Comparison of ENCODE assay signal across 8 mouse cellular contexts in genomic region chr8:71511644-71512043, GRCm38 (mm10). TPM values are rescaled to one million over a fixed set of nuclear protein-coding genes. Genes with fewer than 3 reads are reported as not detected.
DNase-seq lines count a peak whose midpoint lies in the region; ATAC-seq lines count a peak whose summit lies in the region.

TSS of gene Plvap (minus strand) at chr8:71511752.

- H3K9me3 ChIP-seq in heart, embryonic 16.5 days (replicated peaks; ENCODE audit: control insufficient read depth, low read length), result no peaks in the 10 kb centered on the region
- H3K9me3 ChIP-seq in megakaryocyte, embryonic 14.5 days, result no peaks in the 10 kb centered on the region

- H3K36me3 ChIP-seq in heart, embryonic 16.5 days (ENCODE audit: control insufficient read depth, insufficient read depth), result no peaks in the 10 kb centered on the region
- H3K36me3 ChIP-seq in megakaryocyte, embryonic 14.5 days (replicated peaks; ENCODE audit: low read length), result no peaks in the 10 kb centered on the region

- 25% methylated on average over 14 of the region's 14 CpGs for WGBS in heart, embryonic 16.5 days

- peak within 1 kb of the TSS; percentile 35 for H3K4me3 ChIP-seq in heart, embryonic 16.5 days (ENCODE audit: low read length)
- peak within 1 kb of the TSS; percentile 84 for H3K4me3 ChIP-seq in megakaryocyte, embryonic 14.5 days (replicated peaks)

- H3K27me3 ChIP-seq in heart, embryonic 16.5 days (ENCODE audit: control insufficient read depth, insufficient read depth, low read length), result peaks cover 46% of the 10 kb centered on the region
- peaks cover 49% of the 10 kb centered on the region for H3K27me3 ChIP-seq in megakaryocyte, embryonic 14.5 days (replicated peaks)

- H3K4me1 ChIP-seq in heart, embryonic 16.5 days (ENCODE audit: control insufficient read depth, insufficient read depth, low read length), result peaks cover 3% of the 10 kb centered on the region; the same call in 1 of the 2 replicates
- H3K4me1 ChIP-seq in megakaryocyte, embryonic 14.5 days, result peaks cover 57% of the 10 kb centered on the region

- peak; percentile 47; the same call in 1 of the 2 replicates for ATAC-seq in heart, embryonic 16.5 days (replicated peaks; ENCODE audit: extremely low read depth, insufficient read depth, low FRiP score)

- 0 out of 2 replicates have a peak within 1 kb of the TSS, but pooled peaks have one; percentile 7 for H3K27ac ChIP-seq in heart, embryonic 16.5 days (ENCODE audit: low read length)

- intact Hi-C loops in left cerebral cortex, postnatal 10 days (cut with DNase I), result no loop called here

- peak within 1 kb of the TSS; percentile 13 for H3K4me2 ChIP-seq in heart, embryonic 16.5 days (ENCODE audit: low read depth, low read length)

- DNase-seq in embryo, embryonic 10 days (ENCODE audit: low spot score), result peak; percentile 43
- DNase-seq in embryo, embryonic 9.5 days (ENCODE audit: extremely low spot score), result no peak
- DNase-seq in adrenal gland, postnatal 4 days (ENCODE audit: low spot score in 2 of 2), result no peak
- peak; percentile 75 to 79 for DNase-seq in kidney, postnatal 36 days
- DNase-seq in thymus, postnatal 25 days, result no peak
- DNase-seq in left cerebral cortex, postnatal 10 days (ENCODE audit: extremely low spot score in 1 of 2, low spot score in 2 of 2), result no peak

- H3K9ac ChIP-seq in heart, embryonic 16.5 days (ENCODE audit: low read length), result no peak within 1 kb of the TSS

RNA-seq across cellular contexts. Expression of gene Plvap, which starts in this region (rescaled TPM):
- 100 to 1,000 TPM; 179 to 185 TPM for total RNA-seq in adrenal gland, postnatal 4 days (2021)
- 86.4 and 106 TPM in 2 replicates for polyA plus RNA-seq in heart, embryonic 16.5 days (2015; fragmentation: Nextera tagmentation; extraction: Ambion mirVana)
- 4.0 and 6.0 TPM in 2 replicates for polyA plus RNA-seq in megakaryocyte, embryonic 14.5 days (2012; ENCODE audit: insufficient read depth, low replicate concordance)
- total RNA-seq in left cerebral cortex, postnatal 10 days (2021), result 1 to 10 TPM; 5.6 to 7.3 TPM

Comparison
In these comparisons a context has a peak if more than half of its experiments do, and no peak if none do; other contexts are left out.
1. RNA of gene Plvap (total RNA-seq): 179 to 185 TPM in adrenal gland, postnatal 4 days; 5.6 to 7.3 TPM in left cerebral cortex, postnatal 10 days; every median in the first group is over 10 times any median in the second.
2. RNA of gene Plvap (polyA plus RNA-seq): 86.4 to 106 TPM in heart, embryonic 16.5 days; 4.0 to 6.0 TPM in megakaryocyte, embryonic 14.5 days; every median in the first group is over 10 times any median in the second.
3. DNase-seq: peak in embryo, embryonic 10 days (single experiment) and kidney, postnatal 36 days (2 of 2); none in embryo, embryonic 9.5 days (single experiment), adrenal gland, postnatal 4 days (0 of 2), thymus, postnatal 25 days (single experiment) and left cerebral cortex, postnatal 10 days (0 of 2).